Mouse (Mus musculus) neural tube, embryonic 15.5 days (tissue): ENCODE results near the gene Dock7. TPM values are rescaled to one million over a fixed set of nuclear protein-coding genes. Genes with fewer than 3 reads are reported as not detected.

ENCODE experiments used
- ATAC-seq: fragments of 200-750 bp; cut with Nextera tagmentation; 2 replicates; pipeline ENCODE4 v1.8.0; 2017; ENCODE audit warnings: mild to moderate bottlenecking, moderate TSS enrichment, moderate library complexity; ENCODE audit not compliant: low FRiP score
- H3K27ac ChIP-seq: fragments of 300-500 bp; sonication (generic); replicated peaks from 2 replicates; pipeline ENCODE4 v1.5.1; 2015; ENCODE audit warnings: mild to moderate bottlenecking, inconsistent platforms
- H3K27me3 ChIP-seq: fragments of 300-500 bp; sonication (generic); replicated peaks from 2 replicates; pipeline ENCODE4 v1.6.1; 2015; ENCODE audit warnings: inconsistent platforms
- H3K36me3 ChIP-seq: fragments of 300-500 bp; sonication (generic); 2 replicates; pipeline ENCODE4 v1.6.1; 2015; ENCODE audit warnings: inconsistent platforms
- H3K4me1 ChIP-seq: fragments of 300-500 bp; sonication (generic); 2 replicates; pipeline ENCODE4 v1.6.1; 2015; ENCODE audit warnings: inconsistent platforms
- H3K4me2 ChIP-seq: fragments of 300-500 bp; sonication (generic); 2 replicates; pipeline ENCODE4 v1.6.1; 2015; ENCODE audit warnings: inconsistent platforms, mild to moderate bottlenecking, moderate library complexity
- H3K4me3 ChIP-seq: fragments of 300-500 bp; sonication (generic); replicated peaks from 2 replicates; pipeline ENCODE4 v1.5.1; 2015; ENCODE audit warnings: mild to moderate bottlenecking, inconsistent platforms
- H3K9ac ChIP-seq: fragments of 300-500 bp; sonication (generic); replicated peaks from 2 replicates; pipeline ENCODE4 v1.6.1; 2015; ENCODE audit warnings: mild to moderate bottlenecking, inconsistent platforms
- H3K9me3 ChIP-seq: fragments of 300-500 bp; sonication (generic); replicated peaks from 2 replicates; pipeline ENCODE4 v1.6.1; 2016; ENCODE audit warnings: inconsistent platforms
- WGBS: fragments of 180-500 bp; shearing (Covaris S2); methylation state at CpG from one replicate; pipeline ENCODE4 v1.1.7; 2015; ENCODE audit warnings: mixed read lengths; 5-methylcytosine and 5-hydroxymethylcytosine counted together
- polyA plus RNA-seq: library from polyadenylated mRNA; unstranded; fragments of >200 nt; fragmentation: Nextera tagmentation; extraction: Ambion mirVana; gene quantifications from 2 replicates; pipeline ENCODE4 v1.2.1, GENCODE M21; 2015

The Dock7 gene
- polyA plus RNA-seq: 49.9 and 52.3 TPM in 2 replicates

DNA sequence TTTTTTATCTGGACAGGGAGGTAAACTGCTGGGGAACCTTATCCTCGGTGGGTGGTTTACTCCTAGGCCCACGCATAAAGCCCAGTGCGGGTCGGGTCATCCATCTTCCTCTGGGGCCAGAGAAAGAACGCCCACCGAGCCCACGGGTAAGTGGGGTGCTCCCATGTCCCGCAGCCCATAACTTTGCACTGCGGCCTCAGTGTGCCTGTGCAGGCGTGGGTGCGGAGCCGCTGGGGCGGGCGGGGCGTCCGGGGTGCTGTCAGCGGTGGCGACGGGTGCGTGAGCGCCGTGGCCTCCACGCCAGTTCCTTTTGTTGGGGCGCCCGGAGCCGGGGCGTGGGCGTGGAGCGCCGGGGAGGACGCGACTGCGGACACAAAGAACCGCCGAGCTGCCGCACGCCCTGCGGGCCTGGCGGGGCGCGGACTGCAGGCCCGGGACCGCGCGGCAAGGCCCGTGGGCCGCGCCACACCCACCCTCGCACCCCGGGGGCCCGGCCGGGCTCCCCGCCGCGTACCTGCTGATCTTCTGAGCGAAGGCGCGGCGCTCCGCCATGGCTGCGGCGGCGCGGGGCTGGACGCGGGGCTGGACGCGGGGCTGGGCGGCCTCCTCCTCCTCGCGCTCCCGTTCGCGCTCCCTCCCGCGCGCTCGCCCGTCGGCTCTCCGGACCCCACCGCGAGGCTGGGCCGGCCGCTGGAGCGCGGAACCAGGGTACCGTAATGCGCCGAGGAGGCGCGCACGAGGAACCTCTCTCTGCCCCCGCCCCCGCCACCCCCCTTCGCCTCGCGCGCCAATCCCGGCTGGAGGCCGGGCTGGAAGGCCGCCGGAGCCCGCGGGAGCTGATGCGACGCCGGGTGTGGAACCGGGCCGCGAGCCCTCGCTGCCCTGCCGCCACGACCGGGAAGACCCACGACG is at the start of gene Dock7:
Gene Dock7 (minus strand): TSS at position 705 of the 912 bp plus-strand sequence.
- peak; percentile 95 for ATAC-seq
- Histone ChIP-seq H3K36me3 (no peaks in the 10 kb centered on the region), H3K4me3 (peak within 1 kb of the TSS; percentile 93), H3K4me2 (peak within 1 kb of the TSS; percentile 73), H3K9me3 (no peaks in the 10 kb centered on the region), H3K9ac (peak within 1 kb of the TSS; percentile 92), H3K27ac (peak within 1 kb of the TSS; percentile 93), H3K4me1 (peaks cover 53% of the 10 kb centered on the region), H3K27me3 (no peaks in the 10 kb centered on the region)
- WGBS: under 1% methylated on average over 65 of the region's 117 CpGs

- no peak overlapping the region for H3K9ac ChIP-seq
- no peak overlapping the region for H3K27ac ChIP-seq
- H3K9me3 ChIP-seq: no peaks in the 10 kb centered on the region
- H3K4me1 ChIP-seq: no peaks in the 10 kb centered on the region
- no peak for ATAC-seq
- H3K27me3 ChIP-seq: no peaks in the 10 kb centered on the region
- no peak overlapping the region for H3K4me2 ChIP-seq
- WGBS: 95% methylated on average over 5 of the region's 5 CpGs
- H3K36me3 ChIP-seq: no peaks in the 10 kb centered on the region
- H3K4me3 ChIP-seq: no peak overlapping the region
These were observed 48.2 kb upstream of the Dock7 start for GRCm38 (mm10) chr4:99168869-99169268.

GRCm38 (mm10) chr4:99163547-99163946 is 42.8 kb upstream of the Dock7 start:
- Histone ChIP-seq H3K27ac (no peak overlapping the region), H3K36me3 (no peaks in the 10 kb centered on the region), H3K4me2 (no peak overlapping the region), H3K4me3 (no peak overlapping the region), H3K4me1 (peaks cover 9% of the 10 kb centered on the region), H3K27me3 (peaks cover 8% of the 10 kb centered on the region), H3K9me3 (no peaks in the 10 kb centered on the region), H3K9ac (no peak overlapping the region)
- 24% methylated on average over 4 of the region's 4 CpGs for WGBS
- no peak for ATAC-seq

DNA sequence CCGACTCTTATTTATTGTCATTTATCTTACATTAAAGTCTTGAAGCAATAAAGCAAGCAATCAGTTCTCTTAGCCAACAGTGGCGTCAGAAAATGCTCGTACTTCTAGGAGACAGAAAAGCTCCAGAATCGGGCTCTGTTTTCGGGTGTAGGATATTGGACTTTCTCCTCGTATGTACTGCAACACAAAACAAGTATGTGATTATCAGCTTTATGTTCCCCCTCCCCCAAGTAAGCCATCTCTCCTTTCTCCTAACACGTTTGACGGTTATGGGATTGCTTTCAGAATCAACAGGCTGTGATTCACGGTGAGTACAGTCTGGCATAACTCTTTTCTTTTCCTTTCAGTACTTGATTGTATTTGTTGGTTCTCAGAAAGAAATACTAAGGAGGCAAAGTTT is 42.3 kb upstream of the Dock7 start:
- Histone ChIP-seq H3K9ac (no peak overlapping the region), H3K4me1 (peaks cover 9% of the 10 kb centered on the region), H3K27ac (no peak overlapping the region), H3K36me3 (no peaks in the 10 kb centered on the region), H3K4me2 (no peak overlapping the region), H3K27me3 (peaks cover 8% of the 10 kb centered on the region), H3K9me3 (no peaks in the 10 kb centered on the region), H3K4me3 (no peak overlapping the region)
- 38% methylated on average over 9 of the region's 9 CpGs for WGBS
- no peak for ATAC-seq

DNA sequence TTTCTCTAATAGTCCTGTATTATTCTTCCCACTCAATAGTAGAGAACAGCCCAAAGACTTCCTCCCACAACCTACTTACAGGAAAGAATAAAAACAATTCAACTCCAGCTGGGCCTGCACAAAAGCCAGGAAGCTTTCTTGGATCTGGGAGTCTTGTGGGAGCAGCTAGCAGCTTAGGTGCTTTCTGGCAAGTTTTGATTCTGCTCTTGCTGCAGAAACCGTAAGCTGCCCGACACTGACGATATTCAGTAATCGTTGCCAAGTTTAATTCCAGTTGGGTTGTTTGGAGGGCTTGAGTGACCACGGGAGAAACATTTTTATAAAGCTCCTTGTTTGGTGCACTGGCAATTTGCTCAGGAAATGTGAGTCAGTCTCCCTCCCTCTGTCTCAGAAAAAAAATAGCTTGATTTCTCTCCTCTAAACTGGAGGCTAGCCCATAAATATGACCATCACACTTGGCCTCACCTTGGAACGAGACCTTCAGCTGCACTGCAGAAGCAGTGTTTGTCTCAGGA is 40.8 kb upstream of the Dock7 start:
- H3K4me2 ChIP-seq: peak overlapping the region; percentile 3; the same call in 1 of the 2 replicates
- ATAC-seq: no peak

DNA sequence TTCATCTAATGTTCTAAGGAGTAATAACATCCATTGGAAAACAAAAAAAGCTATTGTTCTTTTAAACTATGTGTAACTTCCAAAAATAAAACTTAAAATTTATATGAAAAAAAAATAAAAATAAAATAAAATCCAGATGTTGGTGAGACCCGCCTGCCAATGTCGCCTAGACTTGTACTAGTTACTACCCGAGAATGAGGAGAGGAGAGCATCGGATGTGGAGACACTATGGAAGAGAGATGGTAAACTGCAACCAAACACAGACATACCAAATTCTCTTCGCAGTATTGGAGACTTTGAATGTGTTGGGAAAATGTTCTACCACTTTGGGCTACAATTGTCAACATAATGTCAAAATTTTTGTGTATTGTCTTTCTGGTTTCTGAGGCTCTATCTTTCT is 40.2 kb upstream of the Dock7 start:
- peaks cover 9% of the 10 kb centered on the region for H3K4me1 ChIP-seq
- H3K4me2 ChIP-seq: peak overlapping the region; percentile 3; the same call in 1 of the 2 replicates
- WGBS: 39% methylated on average over 5 of the region's 5 CpGs
- H3K9ac ChIP-seq: no peak overlapping the region
- H3K36me3 ChIP-seq: no peaks in the 10 kb centered on the region
- H3K4me3 ChIP-seq: no peak overlapping the region
- no peak overlapping the region for H3K27ac ChIP-seq
- no peaks in the 10 kb centered on the region for H3K9me3 ChIP-seq
- peaks cover 8% of the 10 kb centered on the region for H3K27me3 ChIP-seq
- no peak for ATAC-seq

More for the DNA sequence above, 40.8 kb upstream of the Dock7 start:
- Histone ChIP-seq H3K4me3 (no peak overlapping the region), H3K4me1 (peaks cover 9% of the 10 kb centered on the region), H3K9me3 (no peaks in the 10 kb centered on the region), H3K27ac (no peak overlapping the region), H3K27me3 (peaks cover 8% of the 10 kb centered on the region), H3K36me3 (no peaks in the 10 kb centered on the region), H3K9ac (no peak overlapping the region)
- WGBS: 9% methylated on average over 6 of the region's 6 CpGs

DNA sequence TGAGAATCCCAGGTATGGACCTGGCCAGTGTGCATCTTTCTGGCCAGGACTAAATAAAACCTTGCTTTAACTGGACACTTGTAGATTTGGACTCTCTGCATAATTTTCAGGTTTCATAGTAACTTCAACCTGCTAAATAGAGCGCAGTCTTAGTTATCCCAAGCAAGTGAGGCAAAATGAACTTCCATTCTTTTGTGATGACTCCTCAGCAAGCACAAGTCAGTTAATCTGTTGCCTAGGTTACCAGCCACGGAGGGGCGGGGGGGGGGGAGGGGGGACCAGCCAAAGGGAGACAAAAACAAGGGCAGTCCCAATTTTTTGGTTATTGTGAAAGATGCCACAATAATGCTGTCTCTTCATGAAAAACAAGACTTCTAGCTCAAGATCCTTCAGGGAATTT is 39.7 kb upstream of the Dock7 start:
- no peak for ATAC-seq

DNA sequence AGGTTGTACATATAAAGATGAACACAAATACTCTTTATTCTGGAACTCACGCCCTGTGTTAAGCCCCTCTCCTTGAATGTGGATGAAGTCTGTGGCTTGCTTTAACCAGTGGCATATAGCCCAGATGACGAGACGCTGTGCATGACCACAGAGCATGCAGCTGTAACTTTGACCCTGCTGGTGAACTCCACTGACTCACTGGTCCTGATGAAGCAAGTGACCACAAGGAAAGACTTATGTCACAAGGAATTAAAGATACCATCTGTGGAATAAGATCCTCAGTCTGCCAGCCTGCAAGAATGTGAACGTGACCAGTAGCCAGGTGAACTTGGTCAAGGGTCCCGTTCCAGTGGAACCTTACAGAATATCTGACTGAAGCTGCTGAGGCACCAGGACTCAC is 37.8 kb upstream of the Dock7 start:
- H3K27ac ChIP-seq: no peak overlapping the region
- peaks cover 9% of the 10 kb centered on the region for H3K4me1 ChIP-seq
- no peaks in the 10 kb centered on the region for H3K36me3 ChIP-seq
- no peak overlapping the region for H3K4me3 ChIP-seq
- no peak overlapping the region for H3K4me2 ChIP-seq
- H3K9ac ChIP-seq: no peak overlapping the region
- H3K9me3 ChIP-seq: no peaks in the 10 kb centered on the region
- H3K27me3 ChIP-seq: peaks cover 8% of the 10 kb centered on the region
- ATAC-seq: no peak
- WGBS: 86% methylated on average over 5 of the region's 5 CpGs

More for the DNA sequence above, 39.7 kb upstream of the Dock7 start:
- no peak overlapping the region for H3K27ac ChIP-seq
- no peak overlapping the region for H3K4me2 ChIP-seq
- H3K4me1 ChIP-seq: peaks cover 9% of the 10 kb centered on the region
- H3K27me3 ChIP-seq: peaks cover 8% of the 10 kb centered on the region
- H3K9ac ChIP-seq: no peak overlapping the region
- no peaks in the 10 kb centered on the region for H3K36me3 ChIP-seq
- WGBS: 4% methylated on average over 2 of the region's 3 CpGs
- no peaks in the 10 kb centered on the region for H3K9me3 ChIP-seq
- no peak overlapping the region for H3K4me3 ChIP-seq

DNA sequence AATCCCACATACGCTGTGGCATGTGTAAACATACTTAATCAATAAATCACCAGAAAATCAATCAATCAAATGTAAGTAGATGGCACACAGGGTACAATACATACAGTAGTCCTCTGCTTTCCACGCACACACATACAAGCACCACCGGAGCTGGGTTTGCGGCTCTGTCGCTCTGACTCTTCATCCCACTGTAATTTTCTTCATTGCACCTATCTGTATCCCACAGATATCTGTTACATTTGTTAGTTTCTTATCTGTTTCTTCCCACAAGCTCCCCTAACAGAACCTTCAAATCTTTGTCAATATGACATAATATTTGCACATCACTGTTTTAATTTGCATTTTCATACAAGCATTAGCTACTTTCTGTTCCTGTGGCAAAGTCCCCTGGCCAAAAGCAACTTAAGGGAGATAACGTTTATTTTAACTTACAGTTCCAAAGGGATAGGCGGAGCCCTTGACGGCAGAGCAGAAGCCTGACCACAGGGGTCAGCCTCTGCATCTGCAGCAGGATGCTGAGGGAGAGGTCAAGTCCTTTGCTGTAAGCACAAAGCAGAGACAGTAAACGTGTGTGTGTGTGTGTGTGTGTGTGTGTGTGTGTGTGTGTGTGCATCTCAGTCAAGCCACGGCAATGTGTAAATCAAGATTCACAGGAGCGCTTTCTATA is 36.1 kb upstream of the Dock7 start:
- Histone ChIP-seq H3K9ac (no peak overlapping the region), H3K27me3 (peaks cover under 1% of the 10 kb centered on the region), H3K9me3 (no peaks in the 10 kb centered on the region), H3K4me1 (peaks cover 5% of the 10 kb centered on the region), H3K4me2 (no peak overlapping the region), H3K36me3 (no peaks in the 10 kb centered on the region), H3K4me3 (no peak overlapping the region), H3K27ac (no peak overlapping the region)
- WGBS: 69% methylated on average over 11 of the region's 11 CpGs
- no peak for ATAC-seq

- no peak overlapping the region for H3K9ac ChIP-seq
- ATAC-seq: no peak
- H3K27me3 ChIP-seq: no peaks in the 10 kb centered on the region; the same call in 1 of the 2 replicates
- WGBS: 12% methylated on average over 4 of the region's 4 CpGs
- no peak overlapping the region for H3K27ac ChIP-seq
- no peaks in the 10 kb centered on the region for H3K36me3 ChIP-seq
- H3K4me3 ChIP-seq: no peak overlapping the region
- H3K4me2 ChIP-seq: no peak overlapping the region
- no peaks in the 10 kb centered on the region for H3K9me3 ChIP-seq
- no peaks in the 10 kb centered on the region for H3K4me1 ChIP-seq
These were observed 31.3 kb upstream of the Dock7 start for GRCm38 (mm10) chr4:99151885-99152558.

- Histone ChIP-seq H3K4me3 (no peak overlapping the region), H3K27ac (no peak overlapping the region), H3K4me1 (no peaks in the 10 kb centered on the region), H3K4me2 (no peak overlapping the region), H3K36me3 (no peaks in the 10 kb centered on the region), H3K9me3 (no peaks in the 10 kb centered on the region), H3K27me3 (no peaks in the 10 kb centered on the region; the same call in 1 of the 2 replicates), H3K9ac (no peak overlapping the region)
- ATAC-seq: no peak
- 94% methylated on average over 4 of the region's 4 CpGs for WGBS
These were observed 30.7 kb upstream of the Dock7 start for GRCm38 (mm10) chr4:99151434-99151833.
